Mouse (Mus musculus): ENCODE results near the gene Rara.

- TF ChIP-seq CTCF (conservative IDR thresholded peaks at IDR 0.05 in 1 of 2, IDR thresholded peaks at IDR 0.05 in 1 of 2; ENCODE audit: low read depth in 2 of 2, low read length in 2 of 2) (no peak), MAZ (IDR thresholded peaks at IDR 0.05; ENCODE audit: low read depth, low read length) (no peak), POLR2AphosphoS2 (IDR thresholded peaks at IDR 0.05; ENCODE audit: low read depth, low read length) (no peak), ZMIZ1 (IDR thresholded peaks at IDR 0.05; ENCODE audit: low read depth, low read length) (no peak), EP300 (IDR thresholded peaks at IDR 0.05; ENCODE audit: low read length) (no peak), MYC (IDR thresholded peaks at IDR 0.05; ENCODE audit: low read depth, low read length) (no peak)
Measured at GRCm38 (mm10) chr11:98971316-98972031, 43.9 kb downstream of the Rara start.

Data from CH12.LX (cell line).